Mouse (Mus musculus): ENCODE measurements around the gene Pnma1. TPM values are rescaled to one million over a fixed set of nuclear protein-coding genes. Genes with fewer than 3 reads are reported as not detected.

The Pnma1 gene
- polyA plus RNA-seq, 2 experiments: 0.39 to 0.55 TPM

DNA sequence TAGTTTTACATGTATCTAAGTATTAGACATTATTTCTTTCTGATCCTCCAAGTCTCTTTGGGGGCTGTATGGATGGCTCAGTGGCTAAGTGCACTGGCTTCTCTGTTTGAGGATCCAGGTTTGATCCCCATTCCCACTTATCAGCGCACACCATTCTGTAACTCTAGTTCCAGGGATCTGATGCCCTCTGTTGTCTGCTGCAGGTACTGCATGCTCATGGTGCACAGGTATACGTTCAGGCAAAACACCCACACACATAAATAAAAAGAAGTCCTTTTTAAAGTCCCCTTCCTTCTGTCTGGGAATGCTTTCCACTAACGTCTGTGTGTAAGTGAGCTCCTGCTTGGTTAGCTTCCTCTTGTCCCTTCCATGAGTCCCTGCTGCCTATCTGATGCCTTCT, 16.0 kb downstream of the Pnma1 start:
- Histone ChIP-seq H3K9me3 (ENCODE audit: control insufficient read depth, low read length) (no peaks in the 10 kb centered on the region), H3K4me2 (replicated peaks; ENCODE audit: low read depth, low read length, severe bottlenecking) (no peak overlapping the region), H3K9ac (ENCODE audit: low read depth, low read length, severe bottlenecking) (no peak overlapping the region), H3K27ac (replicated peaks; ENCODE audit: low read depth, low read length) (no peak overlapping the region), H3K27me3 (ENCODE audit: control insufficient read depth, insufficient read depth, low read length) (no peaks in the 10 kb centered on the region), H3K4me3 (replicated peaks; ENCODE audit: low read length) (no peak overlapping the region), H3K4me1 (ENCODE audit: control insufficient read depth, insufficient read depth, low read length) (no peaks in the 10 kb centered on the region), H3K36me3 (ENCODE audit: control insufficient read depth, insufficient read depth, low read length) (peaks cover 37% of the 10 kb centered on the region)
- ATAC-seq (ENCODE audit: low FRiP score, low read depth) (no peak), DNase-seq (ENCODE audit: low spot score) (no peak)
- no peak for TF ChIP-seq POLR2A (IDR thresholded peaks at IDR 0.05; ENCODE audit: borderline replicate concordance, extremely low read depth, insufficient read depth, insufficient read length)
- WGBS: 53% methylated on average over 3 of the region's 3 CpGs

DNA sequence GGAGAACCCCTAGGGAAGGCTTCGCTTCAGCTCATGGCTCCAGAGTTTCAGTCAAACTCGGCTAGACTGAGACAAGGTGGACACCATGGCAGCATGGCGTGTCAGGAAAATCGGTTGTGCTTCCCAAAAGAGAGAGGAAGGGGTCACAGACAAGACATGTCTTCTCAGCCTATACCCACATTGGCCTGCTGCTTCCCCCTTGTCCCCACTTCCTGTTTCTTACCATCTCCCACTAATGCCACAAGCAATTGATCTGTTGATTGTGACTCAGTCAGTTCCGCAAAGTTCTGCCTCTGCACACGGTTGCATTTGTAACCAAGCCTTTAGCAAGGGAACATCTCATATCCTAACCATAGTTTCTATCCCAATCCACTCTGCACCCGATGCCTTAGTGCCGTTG, 18.4 kb downstream of the Pnma1 start:
- ATAC-seq (ENCODE audit: low FRiP score, low read depth) (no peak), DNase-seq (ENCODE audit: low spot score) (no peak)
- Histone ChIP-seq H3K9ac (ENCODE audit: low read depth, low read length, severe bottlenecking) (no peak overlapping the region), H3K36me3 (ENCODE audit: control insufficient read depth, insufficient read depth, low read length) (peaks cover 22% of the 10 kb centered on the region), H3K4me3 (replicated peaks; ENCODE audit: low read length) (no peak overlapping the region), H3K9me3 (ENCODE audit: control insufficient read depth, low read length) (no peaks in the 10 kb centered on the region), H3K4me2 (replicated peaks; ENCODE audit: low read depth, low read length, severe bottlenecking) (no peak overlapping the region), H3K27me3 (ENCODE audit: control insufficient read depth, insufficient read depth, low read length) (no peaks in the 10 kb centered on the region), H3K27ac (replicated peaks; ENCODE audit: low read depth, low read length) (no peak overlapping the region), H3K4me1 (ENCODE audit: control insufficient read depth, insufficient read depth, low read length) (no peaks in the 10 kb centered on the region)
- TF ChIP-seq POLR2A (IDR thresholded peaks at IDR 0.05; ENCODE audit: borderline replicate concordance, extremely low read depth, insufficient read depth, insufficient read length): no peak
- WGBS: 92% methylated on average over 8 of the region's 8 CpGs

- WGBS: 89% methylated on average over 6 of the region's 6 CpGs
Observed at GRCm38 (mm10) chr12:84128576-84128975, 19.7 kb downstream of the Pnma1 start.

GRCm38 (mm10) chr12:84126899-84127298, 21.4 kb downstream of the Pnma1 start:
- no peaks in the 10 kb centered on the region for H3K9me3 ChIP-seq (ENCODE audit: control insufficient read depth, low read length)
- no peak overlapping the region for H3K4me2 ChIP-seq (replicated peaks; ENCODE audit: low read depth, low read length, severe bottlenecking)
- no peak overlapping the region for H3K4me3 ChIP-seq (replicated peaks; ENCODE audit: low read length)
- no peak overlapping the region for H3K9ac ChIP-seq (ENCODE audit: low read depth, low read length, severe bottlenecking)
- no peak overlapping the region for H3K27ac ChIP-seq (replicated peaks; ENCODE audit: low read depth, low read length)
- no peaks in the 10 kb centered on the region for H3K4me1 ChIP-seq (ENCODE audit: control insufficient read depth, insufficient read depth, low read length)
- H3K36me3 ChIP-seq (ENCODE audit: control insufficient read depth, insufficient read depth, low read length): peaks cover 20% of the 10 kb centered on the region
- no peaks in the 10 kb centered on the region for H3K27me3 ChIP-seq (ENCODE audit: control insufficient read depth, insufficient read depth, low read length)
- ATAC-seq (ENCODE audit: low FRiP score, low read depth): no peak
- no peak for DNase-seq (ENCODE audit: low spot score)
- no peak for TF ChIP-seq POLR2A (IDR thresholded peaks at IDR 0.05; ENCODE audit: borderline replicate concordance, extremely low read depth, insufficient read depth, insufficient read length)
- WGBS: 77% methylated on average over 2 of the region's 2 CpGs

More at GRCm38 (mm10) chr12:84128576-84128975, 19.7 kb downstream of the Pnma1 start:
- TF ChIP-seq POLR2A (IDR thresholded peaks at IDR 0.05; ENCODE audit: borderline replicate concordance, extremely low read depth, insufficient read depth, insufficient read length): no peak
- ATAC-seq (ENCODE audit: low FRiP score, low read depth) (no peak), DNase-seq (ENCODE audit: low spot score) (no peak)
- Histone ChIP-seq H3K4me1 (ENCODE audit: control insufficient read depth, insufficient read depth, low read length) (no peaks in the 10 kb centered on the region), H3K36me3 (ENCODE audit: control insufficient read depth, insufficient read depth, low read length) (peaks cover 22% of the 10 kb centered on the region), H3K4me3 (replicated peaks; ENCODE audit: low read length) (no peak overlapping the region), H3K4me2 (replicated peaks; ENCODE audit: low read depth, low read length, severe bottlenecking) (no peak overlapping the region), H3K27me3 (ENCODE audit: control insufficient read depth, insufficient read depth, low read length) (no peaks in the 10 kb centered on the region), H3K9me3 (ENCODE audit: control insufficient read depth, low read length) (no peaks in the 10 kb centered on the region), H3K9ac (ENCODE audit: low read depth, low read length, severe bottlenecking) (no peak overlapping the region), H3K27ac (replicated peaks; ENCODE audit: low read depth, low read length) (no peak overlapping the region)

DNA sequence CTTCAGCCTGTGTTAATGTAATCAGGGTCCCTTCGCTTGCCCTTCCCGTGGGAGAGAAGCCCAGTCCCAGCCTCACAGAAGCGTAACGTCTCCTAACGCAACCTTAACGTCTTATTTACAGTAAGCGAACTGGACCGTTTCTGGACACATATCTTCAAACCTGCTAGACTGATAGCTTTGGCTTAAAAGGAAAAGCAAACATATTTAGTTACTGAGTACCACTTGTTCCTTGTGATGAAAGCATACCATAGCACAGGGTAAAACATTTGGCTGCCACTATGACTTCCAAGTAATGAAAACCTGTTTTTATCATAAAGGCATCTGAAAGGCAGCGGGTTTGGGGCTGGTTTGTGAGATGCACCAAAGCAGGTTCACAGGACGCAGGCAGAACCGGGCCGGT, 22.4 kb downstream of the Pnma1 start:
- DNase-seq (ENCODE audit: low spot score) (no peak), ATAC-seq (ENCODE audit: low FRiP score, low read depth) (no peak)
- Histone ChIP-seq H3K9ac (ENCODE audit: low read depth, low read length, severe bottlenecking) (no peak overlapping the region), H3K4me3 (replicated peaks; ENCODE audit: low read length) (no peak overlapping the region), H3K4me1 (ENCODE audit: control insufficient read depth, insufficient read depth, low read length) (no peaks in the 10 kb centered on the region), H3K27me3 (ENCODE audit: control insufficient read depth, insufficient read depth, low read length) (no peaks in the 10 kb centered on the region), H3K36me3 (ENCODE audit: control insufficient read depth, insufficient read depth, low read length) (peaks cover 12% of the 10 kb centered on the region), H3K27ac (replicated peaks; ENCODE audit: low read depth, low read length) (no peak overlapping the region), H3K4me2 (replicated peaks; ENCODE audit: low read depth, low read length, severe bottlenecking) (no peak overlapping the region), H3K9me3 (ENCODE audit: control insufficient read depth, low read length) (no peaks in the 10 kb centered on the region)
- 83% methylated on average over 12 of the region's 12 CpGs for WGBS
- TF ChIP-seq POLR2A (IDR thresholded peaks at IDR 0.05; ENCODE audit: borderline replicate concordance, extremely low read depth, insufficient read depth, insufficient read length): no peak

GRCm38 (mm10) chr12:84119584-84119983, 28.7 kb downstream of the Pnma1 start:
- no peaks in the 10 kb centered on the region for H3K9me3 ChIP-seq (ENCODE audit: control insufficient read depth, low read length)
- no peak overlapping the region for H3K4me2 ChIP-seq (replicated peaks; ENCODE audit: low read depth, low read length, severe bottlenecking)
- DNase-seq (ENCODE audit: low spot score) (no peak), ATAC-seq (ENCODE audit: low FRiP score, low read depth) (no peak)
- H3K4me1 ChIP-seq (ENCODE audit: control insufficient read depth, insufficient read depth, low read length): peaks cover 5% of the 10 kb centered on the region
- H3K4me3 ChIP-seq (replicated peaks; ENCODE audit: low read length): no peak overlapping the region
- no peaks in the 10 kb centered on the region for H3K36me3 ChIP-seq (ENCODE audit: control insufficient read depth, insufficient read depth, low read length)
- WGBS: 95% methylated on average over 5 of the region's 5 CpGs
- H3K27ac ChIP-seq (replicated peaks; ENCODE audit: low read depth, low read length): no peak overlapping the region
- no peaks in the 10 kb centered on the region for H3K27me3 ChIP-seq (ENCODE audit: control insufficient read depth, insufficient read depth, low read length)
- no peak overlapping the region for H3K9ac ChIP-seq (ENCODE audit: low read depth, low read length, severe bottlenecking)
- no peak for TF ChIP-seq POLR2A (IDR thresholded peaks at IDR 0.05; ENCODE audit: borderline replicate concordance, extremely low read depth, insufficient read depth, insufficient read length)

Data from limb, embryonic 14.5 days (tissue).